Mouse (Mus musculus): ENCODE measurements at regions not wholly inside any gene's neighbourhood (a gene's known extent, or its start where the extent isn't known, plus 50 kb on each side); places are given as distances from the start of the nearest gene placed in this dataset.

DNA sequence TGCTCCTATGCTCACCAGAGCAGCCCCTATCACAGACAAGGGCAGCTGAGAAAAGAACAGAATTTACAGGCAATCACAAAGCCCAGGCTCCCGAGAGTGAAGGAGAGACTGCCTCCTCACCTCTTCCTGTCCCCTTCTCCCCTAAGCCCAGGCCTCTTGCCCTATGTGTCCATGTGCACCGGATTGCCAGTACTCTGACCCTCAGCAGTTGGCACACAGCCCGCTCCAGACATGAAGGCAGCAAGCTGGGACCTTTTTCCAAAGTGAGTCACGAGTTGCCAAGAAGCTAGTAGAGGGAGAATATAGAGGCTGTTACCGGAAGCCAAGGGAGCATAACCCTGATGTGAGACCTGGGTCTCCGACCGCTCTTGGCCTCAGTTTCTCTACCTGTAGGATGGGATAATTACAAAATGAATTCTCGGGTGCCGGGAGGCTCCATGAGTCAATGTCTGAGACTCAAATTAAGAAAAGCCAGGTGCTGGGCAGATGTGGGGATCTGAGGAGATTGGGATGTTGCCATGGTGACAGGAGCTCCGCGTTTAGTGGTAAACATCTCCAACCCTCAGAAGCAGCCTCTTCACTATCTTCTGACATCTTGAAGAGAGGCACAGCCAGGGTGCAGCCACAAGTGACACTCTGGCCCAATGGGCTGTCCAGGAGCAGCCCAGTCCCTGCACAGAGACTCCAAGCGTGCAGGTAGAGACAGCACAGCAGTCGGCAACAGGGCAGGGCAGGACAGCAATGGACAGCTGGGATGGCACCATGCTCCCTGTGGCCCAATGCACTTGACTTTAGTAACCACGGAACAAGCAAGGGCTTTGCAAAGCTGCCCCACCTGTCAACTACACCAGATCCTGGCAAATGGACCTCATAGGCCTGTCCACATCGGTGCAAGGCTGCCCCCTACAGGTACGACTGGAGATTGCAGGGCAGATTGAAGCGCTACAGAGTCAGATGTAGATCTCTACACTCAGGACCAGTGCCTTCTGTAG lies 55.6 kb upstream of the Prr5 start:
- TF ChIP-seq CTCF (IDR thresholded peaks at IDR 0.05 in 2 of 3, conservative IDR thresholded peaks at IDR 0.05 in 1 of 3; ENCODE audit: control insufficient read depth in 1 of 3, insufficient read depth in 1 of 3, low read depth in 2 of 3, low read length in 3 of 3, poor library complexity in 1 of 3, severe bottlenecking in 1 of 3) (peak; percentile 97 to 98 (median 98)), POLR2A (IDR thresholded peaks at IDR 0.05; ENCODE audit: control insufficient read depth in 1 of 2, insufficient read depth in 1 of 2, low read depth in 1 of 2, low read length in 2 of 2, poor library complexity in 1 of 2) (no peak), CHD2 (IDR thresholded peaks at IDR 0.05; ENCODE audit: low read length) (no peak), RAD21 (IDR thresholded peaks at IDR 0.05; ENCODE audit: low read depth, low read length) (peak; percentile 96)
